Mouse (Mus musculus) cerebellum, postnatal 36 days (tissue): ENCODE data around the gene Foxf2.
A peak's percentile ranks its signal among the peaks of the same experiment; 100 is the strongest.

Experiments used
- DNase-seq, 2 experiments: peaks; one replicate each; pipeline ENCODE4 v3.0.0; 2021 to 2022; ENCODE audit warnings: mixed read lengths in 2 of 2

Foxf2 gene

DNA sequence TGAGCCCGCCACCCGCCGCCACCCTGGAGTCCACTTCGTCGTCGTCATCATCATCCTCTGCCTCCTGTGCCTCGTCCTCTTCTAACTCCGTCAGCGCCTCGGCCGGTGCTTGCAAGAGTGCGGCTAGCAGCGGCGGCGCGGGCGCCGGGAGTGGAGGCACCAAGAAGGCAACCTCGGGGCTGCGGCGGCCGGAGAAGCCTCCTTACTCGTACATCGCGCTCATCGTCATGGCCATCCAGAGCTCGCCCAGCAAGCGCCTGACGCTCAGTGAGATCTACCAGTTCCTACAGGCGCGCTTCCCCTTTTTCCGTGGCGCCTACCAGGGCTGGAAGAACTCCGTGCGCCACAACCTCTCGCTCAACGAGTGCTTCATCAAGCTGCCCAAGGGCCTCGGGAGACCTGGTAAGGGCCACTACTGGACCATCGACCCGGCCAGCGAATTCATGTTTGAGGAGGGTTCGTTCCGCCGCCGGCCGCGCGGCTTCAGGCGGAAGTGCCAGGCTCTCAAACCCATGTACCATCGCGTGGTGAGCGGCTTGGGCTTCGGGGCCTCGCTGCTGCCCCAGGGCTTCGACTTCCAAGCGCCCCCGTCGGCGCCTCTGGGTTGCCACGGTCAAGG is 676 bp downstream of the Foxf2 start:
- no peak for DNase-seq

- DNase-seq = no peak
These were observed 1.5 kb downstream of the Foxf2 start for GRCm38 (mm10) chr13:31626991-31627625.

DNA sequence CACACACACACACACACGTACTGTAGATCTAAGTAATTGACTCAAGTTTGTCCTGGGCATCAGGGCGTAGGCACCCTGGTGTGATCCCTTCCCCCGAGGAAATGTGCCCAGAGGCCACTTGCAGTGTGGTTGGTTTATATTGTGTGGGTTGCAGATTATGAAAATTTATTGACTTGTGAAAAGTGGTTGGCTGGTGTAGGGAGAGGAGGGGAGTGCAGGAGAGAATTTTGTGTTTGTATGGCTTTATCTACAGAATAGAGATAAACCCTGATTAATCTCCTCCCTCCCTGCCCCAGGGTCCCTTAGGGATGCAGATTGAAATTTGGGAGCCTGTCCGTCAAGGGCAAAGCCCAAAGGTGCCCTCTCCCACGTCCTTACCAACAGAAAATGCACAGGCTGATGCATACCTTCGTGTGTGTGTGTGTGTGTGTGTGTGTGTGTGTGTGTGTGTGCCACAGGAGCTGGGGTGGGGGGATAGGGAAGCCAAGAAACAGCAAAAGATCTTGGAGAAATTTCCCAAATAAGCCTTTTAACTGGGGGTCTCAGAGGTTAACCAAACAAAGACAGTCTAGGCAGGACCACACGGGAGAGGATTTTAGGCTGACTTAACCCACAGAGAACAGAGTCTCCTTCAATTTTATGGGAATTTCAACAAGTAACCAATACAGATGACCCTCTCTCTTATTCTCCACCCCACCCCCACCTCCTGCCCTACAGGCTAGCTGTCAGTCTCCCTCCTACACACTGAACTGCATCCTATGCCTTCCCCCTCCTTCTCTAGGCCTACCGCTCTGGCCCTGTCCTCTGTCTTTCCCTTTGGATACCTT is 2.5 kb downstream of the Foxf2 start:
- DNase-seq = no peak

GRCm38 (mm10) chr13:31628691-31629180 is 3.1 kb downstream of the Foxf2 start:
- DNase-seq = no peak

DNA sequence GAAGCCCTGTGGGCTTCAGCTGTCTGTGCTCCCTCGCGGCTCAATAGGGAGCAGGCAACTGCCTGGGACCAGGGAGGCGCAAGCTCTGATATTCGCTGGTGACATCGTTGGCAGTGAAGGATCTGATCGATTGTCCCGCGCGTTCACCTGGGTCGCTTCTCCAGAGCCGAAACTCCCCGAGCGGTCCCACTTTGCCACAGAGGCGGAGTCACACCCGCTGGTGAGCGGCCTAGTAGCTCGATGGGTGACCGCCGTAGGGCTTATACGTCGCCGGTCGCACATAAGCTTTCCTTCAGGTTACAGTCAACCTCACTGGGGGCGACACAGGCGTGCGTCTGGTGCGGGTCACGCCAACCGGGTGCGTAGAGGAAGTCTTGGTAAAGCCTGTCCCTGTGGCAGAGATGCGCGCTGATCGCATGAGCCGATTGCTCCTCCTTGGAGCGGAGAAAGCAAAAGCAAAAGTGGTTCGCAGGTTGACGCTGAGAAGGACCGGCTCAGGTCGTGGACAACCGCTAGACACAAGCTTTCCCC is 3.8 kb downstream of the Foxf2 start:
- DNase-seq = no peak

DNA sequence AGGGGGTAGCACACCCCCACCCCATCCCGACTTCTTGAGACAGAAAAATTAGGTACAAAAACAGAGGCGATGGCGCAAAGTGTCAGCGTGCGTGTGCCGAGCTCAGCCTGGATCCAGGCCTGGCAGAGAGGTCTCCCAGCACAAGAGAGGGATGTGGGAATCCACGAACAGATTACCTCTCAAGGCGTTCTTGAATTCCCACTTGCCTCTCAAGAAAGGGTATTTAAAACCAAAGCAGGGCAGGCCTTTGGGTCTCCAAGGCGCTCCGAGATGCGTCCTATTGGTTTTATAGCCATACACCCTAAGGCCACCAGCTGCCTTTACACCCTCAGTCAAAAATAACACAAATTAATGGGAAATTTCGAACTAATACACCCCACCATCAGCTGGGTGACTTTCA is 4.4 kb downstream of the Foxf2 start:
- DNase-seq = no peak

- DNase-seq = no peak
These were observed 4.9 kb downstream of the Foxf2 start for GRCm38 (mm10) chr13:31630551-31630950.

GRCm38 (mm10) chr13:31631291-31631690 is 5.7 kb downstream of the Foxf2 start:
- DNase-seq = no peak

- DNase-seq = peak; percentile 37 to 39
These were observed 6.8 kb downstream of the Foxf2 start for GRCm38 (mm10) chr13:31632450-31632849.

GRCm38 (mm10) chr13:31633259-31633658 is 7.6 kb downstream of the Foxf2 start:
- DNase-seq = no peak

- no peak for DNase-seq
These were observed 9.9 kb downstream of the Foxf2 start for GRCm38 (mm10) chr13:31635546-31635945.

- no peak for DNase-seq
These were observed 15.9 kb downstream of the Foxf2 start for GRCm38 (mm10) chr13:31641517-31641916.

DNA sequence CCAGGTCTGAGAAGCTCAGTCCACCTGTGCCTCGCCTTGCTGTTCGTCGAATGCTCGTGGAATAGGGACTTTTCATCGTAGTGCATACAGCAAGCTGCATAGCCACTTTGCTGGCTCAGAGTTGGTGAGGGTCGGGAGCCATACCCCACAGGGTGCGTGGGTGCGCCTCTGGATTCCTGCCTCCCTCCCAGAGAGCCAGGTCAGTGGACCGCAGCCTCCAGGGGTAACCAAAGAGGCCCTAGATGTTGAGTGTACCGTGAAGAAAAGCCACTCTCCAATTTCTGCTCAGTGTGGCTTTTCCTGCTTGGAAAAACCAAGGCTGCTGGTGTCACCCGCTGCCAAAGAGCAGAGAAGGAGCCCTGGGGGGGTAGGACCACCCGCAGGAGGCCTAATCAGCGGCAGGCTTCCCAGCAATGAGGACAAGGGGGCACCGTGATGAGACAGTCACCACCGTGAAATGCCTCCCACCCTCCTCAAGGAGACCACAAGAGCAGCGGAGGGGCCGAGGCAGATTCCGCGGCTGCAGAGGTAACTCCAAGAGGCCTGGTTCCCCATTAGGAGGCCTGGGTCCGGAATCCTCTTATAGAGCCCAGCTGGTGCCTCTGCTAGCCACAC is 26.6 kb downstream of the Foxf2 start:
- DNase-seq = no peak

- no peak for DNase-seq
These were observed 30.6 kb downstream of the Foxf2 start for GRCm38 (mm10) chr13:31656249-31656648.

DNA sequence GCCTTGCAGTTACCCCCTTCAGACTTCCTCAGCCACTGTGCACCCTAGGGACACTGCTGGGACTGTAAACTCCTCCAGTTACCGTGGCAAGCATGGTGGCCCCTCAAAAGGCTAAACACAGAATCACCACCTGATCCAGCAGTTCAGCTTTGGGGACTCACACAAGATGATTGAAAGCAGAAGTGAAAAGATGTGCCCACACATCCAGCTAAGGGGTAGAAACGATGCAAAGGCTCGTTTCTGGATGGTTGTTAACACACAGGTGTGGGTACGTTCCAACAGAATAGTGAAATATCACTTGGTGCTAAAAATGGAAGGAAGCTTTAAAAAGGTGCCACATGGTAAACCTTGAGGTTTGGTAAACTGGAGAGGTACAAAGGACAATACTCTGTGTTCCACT is 32.6 kb downstream of the Foxf2 start:
- DNase-seq = no peak

- peak; percentile 11 to 49 for DNase-seq
These were observed 33.3 kb downstream of the Foxf2 start for GRCm38 (mm10) chr13:31658963-31659362.

GRCm38 (mm10) chr13:31661211-31661610 is 35.6 kb downstream of the Foxf2 start:
- no peak for DNase-seq

- DNase-seq = no peak
These were observed 39.8 kb downstream of the Foxf2 start for GRCm38 (mm10) chr13:31665376-31665775.

DNA sequence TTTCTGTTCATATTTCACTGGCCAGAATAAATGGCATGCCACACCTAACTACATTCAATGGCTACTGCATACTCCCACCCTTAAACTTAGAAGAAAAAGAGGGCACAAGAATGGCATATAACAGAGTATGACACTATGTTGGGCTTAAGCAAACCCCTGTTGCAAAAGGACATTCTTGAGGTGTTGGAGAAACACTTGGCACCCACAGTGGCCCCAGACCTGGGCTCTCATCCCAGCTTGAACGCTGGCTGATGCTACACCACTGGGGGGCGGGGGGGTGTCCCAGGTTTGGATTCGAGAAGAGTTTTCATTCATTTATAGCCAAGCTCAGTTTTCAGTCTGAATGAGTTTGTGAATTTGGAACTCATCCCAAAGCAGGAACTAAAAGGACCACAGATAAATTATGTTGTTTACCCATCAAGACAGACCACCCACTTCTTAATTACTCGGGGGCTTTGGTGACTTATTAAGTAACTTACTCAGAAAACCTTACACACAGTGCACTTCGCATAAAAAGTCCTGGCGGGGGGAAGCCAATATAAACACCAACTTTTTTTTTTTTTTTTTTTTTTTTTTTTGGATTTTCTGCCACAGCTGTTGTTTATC is 42.4 kb downstream of the Foxf2 start:
- DNase-seq = no peak

GRCm38 (mm10) chr13:31672093-31672492 is 46.5 kb downstream of the Foxf2 start:
- DNase-seq = no peak
